Mouse (Mus musculus): ENCODE data around the gene Hopx. TPM values are rescaled to one million over a fixed set of nuclear protein-coding genes. Genes with fewer than 3 reads are reported as not detected.

Gene Hopx
- total RNA-seq (2021) = 10 to 100 TPM; 28.6 to 28.8 TPM

GRCm38 (mm10) chr5:77114817-77115731 lies at the start of gene Hopx:
Gene Hopx (minus strand): TSS chr5:77115121.
- peak; percentile 24 to 26 for DNase-seq (ENCODE audit: low spot score in 2 of 2)
- intact Hi-C loops (cut with DNase I) = no loop called here

GRCm38 (mm10) chr5:77163597-77163996 lies 48.7 kb upstream of the Hopx start:
- DNase-seq (ENCODE audit: low spot score in 2 of 2) = no peak
- intact Hi-C loops (cut with DNase I) = no loop called here

- no peak for DNase-seq (ENCODE audit: low spot score in 2 of 2)
- intact Hi-C loops (cut with DNase I) = no loop called here
Measured at GRCm38 (mm10) chr5:77162566-77162965, 47.6 kb upstream of the Hopx start.

GRCm38 (mm10) chr5:77157777-77158540 lies 43.0 kb upstream of the Hopx start:
- DNase-seq (ENCODE audit: low spot score in 2 of 2) = no peak
- intact Hi-C loops (cut with DNase I) = no loop called here

- intact Hi-C loops (cut with DNase I) = no loop called here
- no peak for DNase-seq (ENCODE audit: low spot score in 2 of 2)
Measured at GRCm38 (mm10) chr5:77156938-77157337, 42.0 kb upstream of the Hopx start.

DNA sequence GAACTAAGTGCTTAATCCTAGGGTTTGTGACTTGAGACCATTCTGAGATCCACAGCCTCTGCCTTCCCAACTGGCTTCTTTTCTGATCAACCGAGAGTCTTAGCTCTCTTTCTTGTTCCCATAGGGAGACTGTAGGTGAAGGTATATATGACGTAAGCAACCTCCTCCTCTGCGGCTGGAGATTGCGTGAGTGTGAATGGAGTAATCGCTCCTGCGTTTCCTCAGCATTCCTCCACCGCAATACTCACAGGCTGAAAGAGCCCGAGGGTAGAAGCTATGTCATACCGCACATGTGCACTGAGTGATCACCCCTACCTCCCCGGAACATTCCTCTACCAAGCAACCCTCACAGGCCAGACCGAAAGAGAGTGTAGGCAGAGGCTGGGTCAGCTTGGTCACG lies 40.6 kb upstream of the Hopx start:
- no peak for DNase-seq (ENCODE audit: low spot score in 2 of 2)
- intact Hi-C loops (cut with DNase I) = no loop called here

DNA sequence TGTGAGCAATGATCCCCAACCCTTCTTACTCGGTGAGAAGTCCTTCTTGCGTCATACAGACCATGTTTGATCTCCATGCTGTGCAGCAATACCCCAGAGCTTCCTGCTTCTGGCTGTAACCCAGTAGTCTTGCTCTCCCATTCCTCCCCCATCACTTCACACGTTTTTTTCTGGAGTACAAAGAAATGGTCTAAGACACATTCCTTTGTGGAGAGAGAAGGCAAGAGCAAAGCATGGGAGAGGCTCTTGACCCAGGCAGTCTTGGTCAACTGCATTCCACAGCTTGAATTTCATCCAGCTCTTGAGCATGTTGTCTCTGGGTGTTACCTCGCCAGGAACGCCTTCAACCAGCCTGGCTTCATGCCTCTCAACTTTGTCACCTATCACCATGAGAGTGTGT lies 39.9 kb upstream of the Hopx start:
- intact Hi-C loops (cut with DNase I) = no loop called here
- no peak for DNase-seq (ENCODE audit: low spot score in 2 of 2)

DNA sequence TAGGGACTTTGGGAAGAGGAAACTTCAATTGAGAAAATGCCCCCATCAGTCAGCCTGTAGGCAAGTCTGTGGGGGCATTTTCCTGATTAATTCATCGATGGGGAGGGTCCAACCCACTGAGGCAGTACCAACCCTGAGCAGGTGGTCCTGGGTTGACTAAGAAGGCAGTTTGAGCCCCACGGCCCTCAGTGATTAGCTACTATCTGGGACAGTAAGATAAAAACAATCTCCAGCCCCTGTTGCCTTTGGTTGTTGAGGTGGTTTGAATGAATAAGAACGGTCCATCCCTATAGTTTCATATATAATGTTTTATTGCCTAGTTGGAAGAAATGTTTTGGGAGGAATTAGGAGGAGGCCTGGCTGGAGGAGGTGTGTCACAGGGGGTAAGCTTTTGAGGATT lies 36.8 kb upstream of the Hopx start:
- DNase-seq (ENCODE audit: low spot score in 2 of 2) = no peak
- intact Hi-C loops (cut with DNase I) = no loop called here

- DNase-seq (ENCODE audit: low spot score in 2 of 2) = peak; percentile 57 to 62
- intact Hi-C loops (cut with DNase I) = no loop called here
Measured at GRCm38 (mm10) chr5:77151075-77151474, 36.2 kb upstream of the Hopx start.

DNA sequence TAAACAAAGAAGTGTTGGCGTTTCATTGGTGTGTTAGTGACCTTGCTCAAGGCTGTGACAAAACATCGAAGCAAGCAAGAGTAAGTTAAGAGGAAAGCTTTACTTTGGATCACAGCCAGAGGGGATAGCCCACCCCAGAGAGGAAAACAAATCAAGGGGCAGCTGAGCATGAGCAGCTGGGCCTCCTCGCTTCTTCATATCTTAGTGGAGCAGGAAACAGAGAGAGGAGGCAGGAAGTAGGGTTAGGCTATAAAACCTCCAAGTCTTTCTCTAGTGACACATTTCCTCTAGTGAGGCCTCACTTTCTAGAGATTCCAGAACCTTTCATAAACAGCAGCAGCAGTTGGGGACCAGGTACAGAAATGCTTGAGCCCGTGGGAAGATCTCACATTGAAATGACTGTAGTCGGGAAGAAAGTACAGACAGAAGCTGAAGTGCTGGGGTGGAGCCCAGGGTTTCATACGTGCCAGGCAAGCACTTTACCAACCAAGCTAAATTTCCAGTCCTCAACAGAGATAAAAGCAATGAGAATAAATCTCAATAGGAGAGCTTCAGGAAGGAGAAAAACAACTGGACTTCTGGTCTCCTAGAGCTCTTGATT lies 33.2 kb upstream of the Hopx start:
- DNase-seq (ENCODE audit: low spot score in 2 of 2) = peak; percentile 18 to 19
- intact Hi-C loops (cut with DNase I) = no loop called here

DNA sequence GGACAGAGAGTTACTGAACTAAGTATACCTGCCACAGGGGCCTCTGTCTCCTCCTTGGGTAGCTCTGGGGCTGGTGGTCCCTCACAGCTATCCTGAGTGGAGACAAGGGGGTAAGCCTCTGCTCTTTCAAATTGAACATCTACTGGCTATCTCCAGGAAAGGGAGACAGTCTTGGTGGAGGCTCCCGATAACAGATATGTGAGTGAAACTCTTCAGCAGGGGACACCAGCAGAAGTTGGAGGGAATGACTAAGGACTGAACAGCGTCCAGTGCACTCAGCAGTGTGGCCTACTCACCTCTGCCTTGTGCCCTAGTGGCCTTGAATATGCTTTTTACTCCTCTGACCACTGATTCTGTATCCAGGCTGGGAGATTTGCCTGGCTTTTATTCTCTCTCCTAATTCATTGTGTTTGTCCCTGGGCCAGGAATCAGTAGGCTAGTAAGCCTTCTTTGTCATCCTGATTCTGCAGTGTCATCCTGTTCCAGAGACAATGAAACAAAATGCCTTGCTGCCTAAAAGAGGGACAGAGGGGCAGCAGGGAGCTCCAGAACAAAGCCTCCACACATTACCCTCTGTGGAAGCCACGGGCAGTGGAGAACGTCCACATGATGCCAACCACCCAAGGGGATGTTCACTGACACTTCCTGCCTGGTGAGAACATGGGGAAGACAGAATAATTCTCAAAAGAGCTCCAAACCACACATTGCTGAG lies 31.7 kb upstream of the Hopx start:
- no peak for DNase-seq (ENCODE audit: low spot score in 2 of 2)
- intact Hi-C loops (cut with DNase I) = no loop called here

- intact Hi-C loops (cut with DNase I) = no loop called here
- no peak for DNase-seq (ENCODE audit: low spot score in 2 of 2)
Measured at GRCm38 (mm10) chr5:77144647-77145046, 29.7 kb upstream of the Hopx start.

GRCm38 (mm10) chr5:77143076-77143475 lies 28.2 kb upstream of the Hopx start:
- intact Hi-C loops (cut with DNase I) = no loop called here
- DNase-seq (ENCODE audit: low spot score in 2 of 2) = no peak

- DNase-seq (ENCODE audit: low spot score in 2 of 2) = no peak
- intact Hi-C loops (cut with DNase I) = no loop called here
Measured at GRCm38 (mm10) chr5:77141336-77141735, 26.4 kb upstream of the Hopx start.

DNA sequence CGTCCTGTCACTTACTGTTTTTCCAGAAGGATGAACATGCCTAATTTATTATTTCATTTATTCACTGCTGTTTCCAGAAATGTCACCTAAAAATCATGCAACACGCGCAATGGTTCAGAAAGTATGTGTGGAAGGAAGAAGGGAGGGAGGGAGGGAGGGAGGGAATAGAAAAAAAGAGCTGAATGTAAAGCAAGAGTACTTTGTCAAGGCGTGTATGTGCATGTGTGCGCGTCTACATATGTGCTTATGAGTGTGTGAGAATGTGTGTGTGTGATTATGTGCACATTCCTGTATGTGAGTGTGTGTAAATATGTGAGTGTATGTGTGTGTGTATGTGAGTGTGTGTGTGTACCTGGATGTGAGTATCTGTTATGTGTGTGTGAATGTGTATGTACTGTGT lies 25.9 kb upstream of the Hopx start:
- DNase-seq (ENCODE audit: low spot score in 2 of 2) = no peak
- intact Hi-C loops (cut with DNase I) = no loop called here

GRCm38 (mm10) chr5:77140108-77140507 lies 25.2 kb upstream of the Hopx start:
- intact Hi-C loops (cut with DNase I) = no loop called here
- DNase-seq (ENCODE audit: low spot score in 2 of 2) = no peak

DNA sequence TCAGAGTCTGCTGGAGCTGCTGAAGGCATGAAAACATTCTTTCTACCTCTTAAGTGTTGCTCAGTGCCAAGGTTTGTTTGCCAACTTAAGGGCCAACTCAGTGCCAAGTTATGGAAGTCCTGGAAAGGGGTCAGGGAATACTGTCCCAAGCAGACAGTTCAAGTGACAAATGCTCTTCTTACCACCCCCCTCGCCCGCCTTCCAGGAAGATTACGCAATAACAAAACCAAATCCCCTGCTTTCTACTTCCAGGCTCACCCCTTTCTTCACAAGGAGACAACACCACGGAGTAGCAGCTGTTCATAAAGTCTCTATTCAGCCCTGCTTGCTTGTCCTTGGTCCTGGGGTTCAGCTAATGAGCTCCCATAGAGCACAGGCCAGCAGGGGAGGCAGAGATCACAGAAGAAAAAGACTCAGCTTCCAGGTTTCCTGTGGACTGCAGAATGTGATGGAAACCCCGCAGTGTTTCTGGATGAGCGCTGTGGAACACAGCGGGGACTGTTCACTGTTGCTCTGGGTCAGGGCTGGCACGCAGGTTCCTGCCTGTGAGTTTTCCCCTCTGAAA lies 22.9 kb upstream of the Hopx start:
- intact Hi-C loops (cut with DNase I) = no loop called here
- no peak for DNase-seq (ENCODE audit: low spot score in 2 of 2)

GRCm38 (mm10) chr5:77136684-77137224 lies 21.8 kb upstream of the Hopx start:
- intact Hi-C loops (cut with DNase I) = no loop called here
- no peak for DNase-seq (ENCODE audit: low spot score in 2 of 2)

- no peak for DNase-seq (ENCODE audit: low spot score in 2 of 2)
- intact Hi-C loops (cut with DNase I) = no loop called here
Measured at GRCm38 (mm10) chr5:77134961-77135360, 20.0 kb upstream of the Hopx start.

Measured in left cerebral cortex, postnatal 36 days (tissue).